Mouse (Mus musculus) heart, adult 2 months (tissue): Measurements from ENCODE around the gene Amigo3. TPM values are rescaled to one million over a fixed set of nuclear protein-coding genes. Genes with fewer than 3 reads are reported as not detected.

Experiments used
- DNase-seq, 2 experiments: peaks; one replicate each; pipeline ENCODE4 v3.0.0; 2021
- H3K27ac ChIP-seq: fragments of 200-600 bp; 2 replicates; pipeline ENCODE4 v1.8.1; 2022
- H3K27me3 ChIP-seq: fragments of 200-500 bp; 2 replicates; pipeline ENCODE4 v1.6.1; 2012; ENCODE audit warnings: mild to moderate bottlenecking, low read length, inconsistent platforms, mixed read lengths; ENCODE audit not compliant: control insufficient read depth, insufficient read depth
- H3K36me3 ChIP-seq: fragments of 200-500 bp; 2 replicates; pipeline ENCODE4 v1.6.1; 2012; ENCODE audit warnings: low read length, inconsistent platforms; ENCODE audit not compliant: control insufficient read depth, insufficient read depth
- H3K4me1 ChIP-seq: fragments of 200-500 bp; 2 replicates; pipeline ENCODE4 v1.6.1; 2011; ENCODE audit warnings: low read length; ENCODE audit not compliant: control insufficient read depth, insufficient read depth
- H3K4me3 ChIP-seq: fragments of 200-600 bp; 2 replicates; pipeline ENCODE4 v1.8.1; 2022
- H3K79me2 ChIP-seq: fragments of 200-500 bp; replicated peaks from 2 replicates; pipeline ENCODE4 v1.6.1; 2012; ENCODE audit warnings: mild to moderate bottlenecking, inconsistent platforms, low read length, moderate library complexity, mixed read lengths; ENCODE audit not compliant: control insufficient read depth, insufficient read depth
- H3K9ac ChIP-seq: fragments of 200-500 bp; 2 replicates; pipeline ENCODE4 v1.6.1; 2012; ENCODE audit warnings: low read depth, mild to moderate bottlenecking, control low read depth, inconsistent platforms, low read length, mixed read lengths
- CTCF ChIP-seq: fragments of 200-600 bp; IDR thresholded peaks from 2 replicates; pipeline ENCODE4 v1.8.1; 2022; ENCODE audit warnings: antibody characterized with exemption, mild to moderate bottlenecking, moderate library complexity
- EP300 ChIP-seq: fragments of 200-500 bp; IDR thresholded peaks from 2 replicates; pipeline ENCODE4 v1.6.1; 2011; ENCODE audit warnings: low read depth, low read length, control low read depth; ENCODE audit not compliant: insufficient read depth
- POLR2A ChIP-seq: fragments of 200-500 bp; IDR thresholded peaks from 2 replicates; pipeline ENCODE4 v1.6.1; 2011; ENCODE audit warnings: mild to moderate bottlenecking, low read depth, low read length, control low read depth; ENCODE audit not compliant: insufficient read depth
- WGBS: fragments of 180-500 bp; shearing (Covaris S2); methylation state at CpG from one replicate; pipeline ENCODE4 v1.1.7; 2018; 5-methylcytosine and 5-hydroxymethylcytosine counted together
- intact Hi-C: fragments of 180-260 bp; cut with DNase I; formaldehyde crosslinking; loops from one replicate; pipeline ENCODE4 v1.15.1; 2025
- polyA plus RNA-seq: library from polyadenylated mRNA; depleted of rRNA; stranded (reverse); fragments of >200 nt; gene quantifications from 2 replicates; pipeline ENCODE4 v1.2.3, GENCODE M21; 2012
- total RNA-seq, 2 experiments: library from RNA; stranded (reverse); gene quantifications; 2 replicates each; pipeline ENCODE4 v1.2.3; 2021

The Amigo3 gene
- total and polyA plus RNA-seq, 3 experiments = 1.5 to 3.1 (median 2.0) TPM

GRCm38 (mm10) chr9:108062142-108062541 is 9.2 kb downstream of the Amigo3 start:
- H3K27me3 ChIP-seq = no peaks in the 10 kb centered on the region
- 94% methylated on average over 3 of the region's 3 CpGs for WGBS
- intact Hi-C loops = loop anchor here (10.0 kb wide), 1 partner anchor 287 kb away; the partner anchor contains the start of gene Rbm5

GRCm38 (mm10) chr9:108063361-108063760 is 10.4 kb downstream of the Amigo3 start:
- Histone ChIP-seq H3K9ac (no peak overlapping the region), H3K79me2 (no peaks in the 10 kb centered on the region), H3K27ac (no peak overlapping the region), H3K36me3 (no peaks in the 10 kb centered on the region), H3K4me1 (peaks cover 1% of the 10 kb centered on the region; the same call in 1 of the 2 replicates), H3K4me3 (no peak overlapping the region), H3K27me3 (no peaks in the 10 kb centered on the region)
- DNase-seq = no peak
- intact Hi-C loops = loop anchor here (10.0 kb wide), 1 partner anchor 289 kb away; the partner anchor contains the start of gene Rbm5
- WGBS = 91% methylated on average over 12 of the region's 12 CpGs
- no peak for TF ChIP-seq EP300
- no peak for TF ChIP-seq POLR2A
- TF ChIP-seq CTCF = no peak

More at GRCm38 (mm10) chr9:108062142-108062541, 9.2 kb downstream of the Amigo3 start:
- no peak for DNase-seq
- no peak for TF ChIP-seq POLR2A
- Histone ChIP-seq H3K4me1 (peaks cover 1% of the 10 kb centered on the region; the same call in 1 of the 2 replicates), H3K79me2 (no peaks in the 10 kb centered on the region), H3K36me3 (no peaks in the 10 kb centered on the region), H3K4me3 (no peak overlapping the region), H3K9ac (no peak overlapping the region), H3K27ac (no peak overlapping the region)

- TF ChIP-seq CTCF (peak; percentile 85), POLR2A (no peak), EP300 (no peak)
- H3K27ac ChIP-seq = no peak overlapping the region
- no peak overlapping the region for H3K4me3 ChIP-seq
- H3K9ac ChIP-seq = no peak overlapping the region
- intact Hi-C loops = loop anchor here (10.0 kb wide), 1 partner anchor 291 kb away; the partner anchor contains the start of gene Rbm5
- H3K36me3 ChIP-seq = no peaks in the 10 kb centered on the region
- H3K27me3 ChIP-seq = no peaks in the 10 kb centered on the region
- peaks cover 1% of the 10 kb centered on the region; the same call in 1 of the 2 replicates for H3K4me1 ChIP-seq
- no peaks in the 10 kb centered on the region for H3K79me2 ChIP-seq
- 36% methylated on average over 5 of the region's 5 CpGs for WGBS
- peak; percentile 59 to 65 for DNase-seq
These were observed 12.6 kb downstream of the Amigo3 start for GRCm38 (mm10) chr9:108065491-108066011.

GRCm38 (mm10) chr9:108067199-108067598 is 14.2 kb downstream of the Amigo3 start:
- no peak for DNase-seq
- H3K27me3 ChIP-seq = no peaks in the 10 kb centered on the region
- TF ChIP-seq CTCF (peak; percentile 13; the same call in 1 of the 2 replicates), EP300 (no peak), POLR2A (no peak)
- no peak overlapping the region for H3K9ac ChIP-seq
- intact Hi-C loops = loop anchor here (10.0 kb wide), 1 partner anchor 292 kb away; the partner anchor contains the start of gene Rbm5
- 79% methylated on average over 7 of the region's 7 CpGs for WGBS
- H3K79me2 ChIP-seq = no peaks in the 10 kb centered on the region
- peaks cover 1% of the 10 kb centered on the region for H3K4me1 ChIP-seq
- H3K36me3 ChIP-seq = no peaks in the 10 kb centered on the region
- H3K27ac ChIP-seq = no peak overlapping the region
- H3K4me3 ChIP-seq = no peak overlapping the region

- Histone ChIP-seq H3K9ac (no peak overlapping the region), H3K27ac (no peak overlapping the region), H3K27me3 (no peaks in the 10 kb centered on the region), H3K4me1 (peaks cover 1% of the 10 kb centered on the region), H3K79me2 (no peaks in the 10 kb centered on the region), H3K4me3 (no peak overlapping the region), H3K36me3 (no peaks in the 10 kb centered on the region)
- WGBS = 18% methylated on average over 8 of the region's 8 CpGs
- intact Hi-C loops = loop anchor here (1.0 to 10.0 kb wide), 3 partner anchors 105 to 293 kb away; partner anchors contain the start of gene Rbm5
- TF ChIP-seq CTCF (no peak; the same call in none of the 2 replicates), EP300 (peak; percentile 80; the same call in 1 of the 2 replicates)
- DNase-seq = peak; percentile 82 to 85
These were observed 14.9 kb downstream of the Amigo3 start for GRCm38 (mm10) chr9:108067900-108068299.

- DNase-seq = no peak
- H3K79me2 ChIP-seq = no peaks in the 10 kb centered on the region
- no peak for TF ChIP-seq POLR2A
- no peak for TF ChIP-seq CTCF
- TF ChIP-seq EP300 = no peak
- WGBS = 87% methylated on average over 9 of the region's 9 CpGs
- intact Hi-C loops = loop anchor here (10.0 kb wide), 1 partner anchor 294 kb away; the partner anchor contains the start of gene Rbm5
- H3K36me3 ChIP-seq = no peaks in the 10 kb centered on the region
- peaks cover 1% of the 10 kb centered on the region for H3K4me1 ChIP-seq
- H3K4me3 ChIP-seq = no peak overlapping the region
- H3K27me3 ChIP-seq = no peaks in the 10 kb centered on the region
- no peak overlapping the region for H3K9ac ChIP-seq
- H3K27ac ChIP-seq = no peak overlapping the region
These were observed 16.0 kb downstream of the Amigo3 start for GRCm38 (mm10) chr9:108069007-108069406.
